Mouse (Mus musculus): ENCODE results near the gene Ppfibp1. TPM values are rescaled to one million over a fixed set of nuclear protein-coding genes. Genes with fewer than 3 reads are reported as not detected.

Gene Ppfibp1
- polyA plus RNA-seq, 1 experiment from 2014 or later, result 9.7 TPM

DNA sequence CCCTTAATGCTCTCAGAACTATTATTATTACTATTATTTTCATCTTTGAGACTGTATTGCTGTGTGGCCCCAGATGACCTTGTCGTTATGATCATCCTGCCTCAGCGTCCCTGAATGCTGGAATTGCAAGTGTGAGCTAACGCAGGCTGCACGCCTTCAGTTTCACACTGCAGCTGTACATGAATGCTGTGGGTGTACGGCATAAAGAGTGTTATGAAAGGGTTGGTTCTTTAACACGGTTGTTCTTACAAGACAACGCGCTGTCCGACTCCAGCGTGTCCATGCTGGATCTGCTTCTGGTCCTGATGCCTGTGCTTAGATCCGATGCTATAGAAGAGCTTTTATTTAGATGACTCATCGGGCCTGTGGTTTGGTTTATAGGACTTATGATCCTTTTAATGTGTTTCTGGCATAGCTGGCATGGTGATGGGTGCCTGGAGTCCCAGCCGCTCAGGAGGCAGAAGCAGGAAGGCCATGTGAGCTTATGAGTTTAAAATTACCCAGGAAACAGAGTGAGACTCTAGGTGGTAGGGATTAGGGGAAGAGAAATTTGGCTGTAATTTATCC, 161.0 kb downstream of the Ppfibp1 start:
- peaks cover 60% of the 10 kb centered on the region for H3K36me3 ChIP-seq (replicated peaks)
- H3K4me2 ChIP-seq, result no peak overlapping the region
- no peaks in the 10 kb centered on the region for H3K9me3 ChIP-seq (replicated peaks)
- no peaks in the 10 kb centered on the region for H3K27me3 ChIP-seq
- no peak overlapping the region for H3K4me3 ChIP-seq (replicated peaks)
- WGBS (ENCODE audit: insufficient replicate concordance), result 86% methylated on average over 13 of the region's 13 CpGs
- H3K27ac ChIP-seq (replicated peaks), result no peak overlapping the region
- H3K4me1 ChIP-seq (replicated peaks), result peaks cover 3% of the 10 kb centered on the region; the same call in 1 of the 2 replicates
- no peak for ATAC-seq (ENCODE audit: insufficient read depth)
- H3K9ac ChIP-seq, result no peak overlapping the region

DNA sequence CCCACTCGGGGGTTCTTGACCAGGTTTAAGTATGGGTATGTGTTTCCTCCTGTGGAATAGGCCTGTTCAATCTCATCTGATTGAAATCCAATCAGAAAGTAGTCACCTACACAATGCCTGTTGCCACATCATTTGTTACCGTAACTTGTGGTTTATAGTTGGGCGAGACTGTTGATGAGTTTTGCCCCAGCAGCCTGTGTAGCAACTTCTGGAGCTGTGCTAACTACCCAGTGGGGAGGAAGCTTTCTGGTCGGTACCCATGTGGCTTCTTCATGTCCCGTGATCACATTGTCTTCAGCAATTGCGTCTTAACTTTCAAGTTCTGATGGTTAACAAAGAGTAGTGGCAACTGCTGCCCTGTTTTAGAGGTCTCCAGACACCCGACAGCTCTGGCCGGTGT, 163.4 kb downstream of the Ppfibp1 start:
- 73% methylated on average over 8 of the region's 8 CpGs for WGBS (ENCODE audit: insufficient replicate concordance)
- peak; percentile 36; the same call in 1 of the 2 replicates for ATAC-seq (ENCODE audit: insufficient read depth)
- no peaks in the 10 kb centered on the region for H3K27me3 ChIP-seq
- H3K9ac ChIP-seq, result no peak overlapping the region
- H3K36me3 ChIP-seq (replicated peaks), result peaks cover 70% of the 10 kb centered on the region
- H3K9me3 ChIP-seq (replicated peaks), result no peaks in the 10 kb centered on the region
- H3K4me3 ChIP-seq (replicated peaks), result no peak overlapping the region
- no peak overlapping the region for H3K4me2 ChIP-seq
- H3K27ac ChIP-seq (replicated peaks), result no peak overlapping the region
- no peaks in the 10 kb centered on the region for H3K4me1 ChIP-seq (replicated peaks)

DNA sequence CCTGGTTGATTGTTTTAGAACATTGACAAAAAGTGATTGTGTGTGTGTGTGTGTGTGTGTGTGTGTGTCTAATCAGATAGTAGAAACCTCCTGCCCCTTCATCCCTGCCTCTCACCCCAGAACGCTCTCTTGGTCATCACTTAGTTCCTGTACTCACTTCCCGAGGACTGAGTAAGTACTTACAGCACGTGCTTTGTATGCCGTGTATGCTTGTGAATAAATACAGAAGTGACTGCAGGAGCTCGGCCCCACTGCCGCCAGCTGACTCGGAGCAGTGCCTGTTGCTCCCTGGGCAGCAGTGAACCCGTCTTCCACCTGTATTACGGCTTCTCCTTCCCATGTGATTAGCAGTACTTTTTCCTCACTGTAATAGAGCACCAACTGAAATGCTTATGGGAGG, 164.2 kb downstream of the Ppfibp1 start:
- Histone ChIP-seq H3K27ac (replicated peaks) (no peak overlapping the region), H3K4me1 (replicated peaks) (no peaks in the 10 kb centered on the region), H3K36me3 (replicated peaks) (peaks cover 64% of the 10 kb centered on the region), H3K9ac (no peak overlapping the region), H3K4me3 (replicated peaks) (no peak overlapping the region), H3K4me2 (no peak overlapping the region), H3K27me3 (no peaks in the 10 kb centered on the region), H3K9me3 (replicated peaks) (no peaks in the 10 kb centered on the region)
- 83% methylated on average over 9 of the region's 9 CpGs for WGBS (ENCODE audit: insufficient replicate concordance)
- ATAC-seq (ENCODE audit: insufficient read depth), result no peak

DNA sequence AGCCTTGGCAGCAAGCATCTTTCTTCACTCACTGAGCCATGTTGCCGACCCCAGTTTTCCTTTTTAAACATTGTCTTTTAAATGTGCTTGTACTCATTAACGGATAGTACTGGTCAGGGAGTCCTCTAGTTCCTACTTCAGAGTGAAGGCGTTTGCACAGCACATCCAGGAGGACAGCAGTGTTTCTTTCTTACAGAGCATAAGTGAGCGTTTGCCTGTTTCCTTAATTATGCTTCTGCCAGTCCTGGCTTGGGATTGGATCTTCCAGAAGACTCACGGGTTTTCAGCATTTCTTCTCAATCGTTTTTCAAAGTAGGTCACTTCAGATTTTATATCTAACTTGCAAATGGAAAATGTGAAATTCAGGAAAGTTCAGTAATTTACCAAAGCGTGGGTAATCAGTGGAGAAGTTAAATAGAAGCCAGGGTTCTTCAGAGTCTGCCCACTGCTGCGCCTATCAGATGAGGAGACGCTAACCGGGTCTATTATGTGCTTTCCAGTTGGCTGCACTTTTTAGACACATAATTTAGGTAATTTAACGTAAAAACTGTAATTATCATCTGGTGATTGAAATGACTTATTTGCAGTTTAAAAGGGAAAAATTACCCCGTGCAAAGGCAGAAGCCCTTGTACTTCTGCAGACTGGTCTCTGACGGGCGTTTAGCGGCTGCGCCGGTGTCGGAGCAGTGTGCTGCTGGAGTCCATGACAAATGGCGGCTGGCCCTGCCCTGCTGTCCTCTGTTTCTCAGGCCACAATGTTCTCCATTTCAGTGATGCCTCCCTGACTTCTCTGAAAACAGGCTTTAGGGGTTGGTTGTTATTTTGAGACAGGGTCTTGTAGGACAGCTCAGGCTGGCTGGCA, 165.7 kb downstream of the Ppfibp1 start:
- Histone ChIP-seq H3K9me3 (replicated peaks) (no peaks in the 10 kb centered on the region), H3K4me2 (no peak overlapping the region), H3K4me1 (replicated peaks) (no peaks in the 10 kb centered on the region), H3K27ac (replicated peaks) (no peak overlapping the region), H3K4me3 (replicated peaks) (no peak overlapping the region), H3K36me3 (replicated peaks) (peaks cover 58% of the 10 kb centered on the region), H3K27me3 (no peaks in the 10 kb centered on the region), H3K9ac (no peak overlapping the region)
- no peak for ATAC-seq (ENCODE audit: insufficient read depth)
- 83% methylated on average over 19 of the region's 19 CpGs for WGBS (ENCODE audit: insufficient replicate concordance)

DNA sequence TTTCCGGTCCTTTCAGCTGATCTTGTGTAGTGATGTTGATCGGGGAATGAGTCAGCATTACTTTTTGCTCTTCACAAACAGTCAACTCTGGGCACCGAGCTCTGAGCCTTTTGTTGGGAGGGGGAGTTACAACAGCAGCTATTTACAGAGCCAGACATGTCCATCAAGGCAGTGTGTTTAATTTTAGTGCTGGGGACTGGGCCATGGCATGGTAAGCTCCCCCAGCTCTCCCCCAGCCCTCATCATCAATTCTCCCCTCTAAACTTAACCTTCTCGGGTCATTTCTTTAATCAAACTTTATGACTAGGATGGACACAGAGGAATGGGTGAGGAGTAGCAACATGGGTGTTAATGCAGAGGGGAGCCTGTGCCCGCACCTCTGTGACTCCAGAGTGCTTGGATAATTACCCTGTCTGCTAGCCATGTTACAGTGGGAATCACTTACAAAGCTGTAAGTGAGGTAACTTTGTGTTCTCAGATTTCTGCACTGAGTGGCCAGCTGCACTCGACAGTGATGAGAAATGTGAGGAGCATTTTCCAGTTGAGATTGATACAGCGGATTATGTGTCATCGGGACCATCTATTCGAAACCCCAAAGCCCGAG, 167.2 kb downstream of the Ppfibp1 start:
- H3K9me3 ChIP-seq (replicated peaks), result no peaks in the 10 kb centered on the region
- ATAC-seq (ENCODE audit: insufficient read depth), result no peak
- no peak overlapping the region for H3K27ac ChIP-seq (replicated peaks)
- peaks cover 52% of the 10 kb centered on the region for H3K36me3 ChIP-seq (replicated peaks)
- 65% methylated on average over 10 of the region's 10 CpGs for WGBS (ENCODE audit: insufficient replicate concordance)
- H3K4me2 ChIP-seq, result no peak overlapping the region
- H3K4me1 ChIP-seq (replicated peaks), result no peaks in the 10 kb centered on the region
- H3K4me3 ChIP-seq (replicated peaks), result no peak overlapping the region
- H3K27me3 ChIP-seq, result no peaks in the 10 kb centered on the region
- no peak overlapping the region for H3K9ac ChIP-seq

DNA sequence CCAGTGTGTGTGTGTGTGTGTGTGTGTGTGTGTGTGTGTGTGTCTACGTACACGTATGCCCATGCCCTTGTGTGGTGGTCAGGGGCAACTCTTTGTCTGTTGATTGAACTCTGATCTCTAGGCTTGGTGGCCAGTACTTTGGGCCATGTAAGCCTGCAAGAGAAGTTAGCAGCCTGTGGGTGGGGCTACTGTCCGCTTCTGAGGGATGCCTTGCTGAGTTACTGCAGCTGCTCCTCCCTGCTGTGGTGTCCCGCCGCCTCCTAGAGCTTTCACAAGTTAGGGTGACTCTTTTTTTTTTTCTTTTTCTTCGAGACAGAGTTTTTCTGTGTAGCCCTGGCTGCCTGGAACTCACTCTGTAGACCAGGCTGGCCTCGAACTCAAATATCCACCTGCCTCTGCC, 171.0 kb downstream of the Ppfibp1 start:
- Histone ChIP-seq H3K4me3 (replicated peaks) (no peak overlapping the region), H3K4me2 (no peak overlapping the region), H3K27me3 (no peaks in the 10 kb centered on the region), H3K27ac (replicated peaks) (no peak overlapping the region), H3K4me1 (replicated peaks) (no peaks in the 10 kb centered on the region), H3K9me3 (replicated peaks) (no peaks in the 10 kb centered on the region), H3K9ac (no peak overlapping the region), H3K36me3 (replicated peaks) (peaks cover 59% of the 10 kb centered on the region)
- 73% methylated on average over 7 of the region's 7 CpGs for WGBS (ENCODE audit: insufficient replicate concordance)
- ATAC-seq (ENCODE audit: insufficient read depth), result no peak

GRCm38 (mm10) chr6:147061630-147062029, 173.3 kb downstream of the Ppfibp1 start:
- WGBS (ENCODE audit: insufficient replicate concordance), result 76% methylated on average over 9 of the region's 9 CpGs
- no peak for ATAC-seq (ENCODE audit: insufficient read depth)
- H3K9me3 ChIP-seq (replicated peaks), result no peaks in the 10 kb centered on the region
- no peak overlapping the region for H3K27ac ChIP-seq (replicated peaks)
- no peak overlapping the region for H3K9ac ChIP-seq
- H3K27me3 ChIP-seq, result no peaks in the 10 kb centered on the region
- no peak overlapping the region for H3K4me2 ChIP-seq
- H3K36me3 ChIP-seq (replicated peaks), result peaks cover 52% of the 10 kb centered on the region
- H3K4me1 ChIP-seq (replicated peaks), result no peaks in the 10 kb centered on the region
- H3K4me3 ChIP-seq (replicated peaks), result no peak overlapping the region

GRCm38 (mm10) chr6:147062034-147062433, 173.7 kb downstream of the Ppfibp1 start:
- WGBS (ENCODE audit: insufficient replicate concordance), result 77% methylated on average over 7 of the region's 7 CpGs
- peaks cover 52% of the 10 kb centered on the region for H3K36me3 ChIP-seq (replicated peaks)

GRCm38 (mm10) chr6:147062694-147063093, 174.4 kb downstream of the Ppfibp1 start:
- Histone ChIP-seq H3K4me1 (replicated peaks) (no peaks in the 10 kb centered on the region), H3K27me3 (no peaks in the 10 kb centered on the region), H3K4me3 (replicated peaks) (no peak overlapping the region), H3K9ac (no peak overlapping the region), H3K9me3 (replicated peaks) (no peaks in the 10 kb centered on the region), H3K36me3 (replicated peaks) (peaks cover 55% of the 10 kb centered on the region), H3K27ac (replicated peaks) (no peak overlapping the region), H3K4me2 (no peak overlapping the region)
- 74% methylated on average over 7 of the region's 7 CpGs for WGBS (ENCODE audit: insufficient replicate concordance)
- ATAC-seq (ENCODE audit: insufficient read depth), result no peak

More at GRCm38 (mm10) chr6:147062034-147062433, 173.7 kb downstream of the Ppfibp1 start:
- no peak for ATAC-seq (ENCODE audit: insufficient read depth)
- Histone ChIP-seq H3K4me3 (replicated peaks) (no peak overlapping the region), H3K9me3 (replicated peaks) (no peaks in the 10 kb centered on the region), H3K27ac (replicated peaks) (no peak overlapping the region), H3K4me2 (no peak overlapping the region), H3K9ac (no peak overlapping the region), H3K27me3 (no peaks in the 10 kb centered on the region), H3K4me1 (replicated peaks) (no peaks in the 10 kb centered on the region)

- no peak overlapping the region for H3K9ac ChIP-seq
- ATAC-seq (ENCODE audit: insufficient read depth), result no peak
- H3K9me3 ChIP-seq (replicated peaks), result no peaks in the 10 kb centered on the region
- no peak overlapping the region for H3K27ac ChIP-seq (replicated peaks)
- no peak overlapping the region for H3K4me3 ChIP-seq (replicated peaks)
- no peak overlapping the region for H3K4me2 ChIP-seq
- H3K27me3 ChIP-seq, result no peaks in the 10 kb centered on the region
- H3K4me1 ChIP-seq (replicated peaks), result no peaks in the 10 kb centered on the region
- 80% methylated on average over 10 of the region's 10 CpGs for WGBS (ENCODE audit: insufficient replicate concordance)
- peaks cover 52% of the 10 kb centered on the region for H3K36me3 ChIP-seq (replicated peaks)
Observed at GRCm38 (mm10) chr6:147064226-147064943, 176.1 kb downstream of the Ppfibp1 start.

GRCm38 (mm10) chr6:147064944-147065261, 176.6 kb downstream of the Ppfibp1 start:
- no peaks in the 10 kb centered on the region for H3K9me3 ChIP-seq (replicated peaks)
- no peak overlapping the region for H3K4me2 ChIP-seq
- no peak overlapping the region for H3K9ac ChIP-seq
- 70% methylated on average over 6 of the region's 6 CpGs for WGBS (ENCODE audit: insufficient replicate concordance)
- H3K36me3 ChIP-seq (replicated peaks), result peaks cover 48% of the 10 kb centered on the region
- no peak for ATAC-seq (ENCODE audit: insufficient read depth)
- no peak overlapping the region for H3K4me3 ChIP-seq (replicated peaks)
- no peaks in the 10 kb centered on the region for H3K4me1 ChIP-seq (replicated peaks)
- no peak overlapping the region for H3K27ac ChIP-seq (replicated peaks)
- no peaks in the 10 kb centered on the region for H3K27me3 ChIP-seq
